Mouse (Mus musculus): ENCODE data around the gene Eno2. TPM values are rescaled to one million over a fixed set of nuclear protein-coding genes. Genes with fewer than 3 reads are reported as not detected.
A peak's percentile ranks its signal among the peaks of the same experiment; 100 is the strongest.

Gene Eno2
- total RNA-seq, 2 experiments from 2014 or later, result 1,064 to 1,067 TPM

- intact Hi-C loops (cut with DNase I), result no loop called here
- Histone ChIP-seq H3K27ac (no peak overlapping the region), H3K4me3 (no peak overlapping the region)
- DNase-seq (ENCODE audit: extremely low spot score in 1 of 2, low spot score in 2 of 2), result no peak
- no peak for TF ChIP-seq CTCF (IDR thresholded peaks at IDR 0.05)
Measured at GRCm38 (mm10) chr6:124717968-124718367, 51.5 kb downstream of the Eno2 start.

GRCm38 (mm10) chr6:124716864-124717490 is 52.5 kb downstream of the Eno2 start:
- Histone ChIP-seq H3K27ac (no peak overlapping the region), H3K4me3 (no peak overlapping the region)
- no peak for DNase-seq (ENCODE audit: extremely low spot score in 1 of 2, low spot score in 2 of 2)
- peak; percentile 51 for TF ChIP-seq CTCF (IDR thresholded peaks at IDR 0.05)
- intact Hi-C loops (cut with DNase I), result no loop called here

DNA sequence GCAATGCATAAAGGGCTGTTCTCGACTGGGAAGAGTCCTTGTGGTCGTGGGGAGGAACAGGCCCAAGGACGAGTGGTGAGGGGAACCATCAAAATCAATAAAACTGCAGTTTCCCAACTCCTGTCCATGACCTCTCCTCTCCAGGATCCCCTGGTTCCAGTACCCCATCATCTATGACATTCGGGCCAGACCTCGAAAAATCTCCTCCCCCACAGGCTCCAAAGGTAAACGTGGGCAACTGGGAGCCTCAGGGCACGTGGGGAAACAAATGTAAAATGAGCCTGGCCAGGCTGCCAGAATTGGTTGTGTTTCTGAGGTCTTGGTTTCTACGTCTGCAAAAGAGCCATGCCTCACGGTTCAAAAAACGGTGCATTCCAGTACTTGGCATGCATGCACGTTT is 56.6 kb downstream of the Eno2 start:
- no peak for TF ChIP-seq CTCF (IDR thresholded peaks at IDR 0.05)
- intact Hi-C loops (cut with DNase I), result loop anchor here (1.0 kb wide), 3 partner anchors 27 to 326 kb away; partner anchors contain the start of genes Cops7a and Ing4
- no peak for DNase-seq (ENCODE audit: extremely low spot score in 1 of 2, low spot score in 2 of 2)
- H3K4me3 ChIP-seq, result peak overlapping the region; percentile 92
- peak overlapping the region; percentile 87 for H3K27ac ChIP-seq

DNA sequence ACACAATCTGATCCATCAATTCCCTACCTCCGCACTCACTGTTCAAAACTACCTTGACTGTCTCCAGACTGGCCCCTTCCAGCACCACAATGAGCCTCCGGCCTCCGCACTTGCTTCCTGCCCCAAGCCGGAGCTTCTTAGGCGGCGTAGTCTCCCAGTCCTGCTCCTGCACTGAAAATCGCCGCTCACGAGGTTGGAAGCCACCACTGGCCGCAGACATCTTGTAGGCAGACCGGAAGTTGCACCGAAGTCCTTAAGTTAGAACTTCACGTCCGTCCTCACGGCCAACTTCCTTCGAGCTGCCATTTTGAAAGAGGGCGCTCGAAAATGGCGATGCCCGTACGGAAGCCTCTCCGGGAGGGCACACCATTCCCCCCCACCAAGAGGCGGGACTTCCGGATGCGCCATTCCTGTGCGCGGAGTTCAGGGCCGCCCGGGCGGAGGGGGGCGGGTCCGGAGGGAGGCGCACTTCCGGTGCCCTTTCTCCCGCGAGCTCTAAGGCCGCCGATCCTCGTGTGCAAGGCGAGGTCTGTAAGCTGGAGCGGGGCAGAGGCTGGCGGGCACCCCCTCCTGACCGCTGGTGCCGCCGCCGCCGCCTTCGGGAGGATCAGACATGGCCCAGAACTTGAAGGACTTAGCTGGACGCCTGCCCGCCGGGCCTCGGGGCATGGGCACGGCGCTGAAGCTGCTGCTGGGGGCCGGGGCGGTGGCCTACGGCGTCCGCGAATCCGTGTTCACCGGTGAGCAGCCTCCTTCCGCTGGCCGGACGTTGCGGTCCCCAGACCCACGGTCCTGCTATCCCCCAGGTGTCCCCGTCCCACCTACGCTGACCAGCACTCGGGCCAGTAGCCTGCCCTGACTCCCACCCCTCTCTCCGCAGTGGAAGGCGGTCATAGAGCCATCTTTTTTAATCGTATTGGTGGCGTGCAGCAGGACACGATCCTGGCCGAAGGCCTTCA is 57.4 kb downstream of the Eno2 start, which contains the start of the genes Emg1 and Phb2:
TSS of gene Emg1 (minus strand) at position 355 of the 959 bp plus-strand sequence.
TSS of gene Phb2 (plus strand) at position 513 of the 959 bp plus-strand sequence.
- DNase-seq (ENCODE audit: extremely low spot score in 1 of 2, low spot score in 2 of 2), result peak; percentile 98
- peak within 1 kb of the TSS; percentile 92 for H3K4me3 ChIP-seq
- no peak; the same call in 1 of the 2 replicates for TF ChIP-seq CTCF (IDR thresholded peaks at IDR 0.05)
- intact Hi-C loops (cut with DNase I), result loop anchor here (1.0 kb wide), 3 partner anchors 28 to 327 kb away; partner anchors contain the start of genes Cops7a and Ing4
- peak within 1 kb of the TSS; percentile 87 for H3K27ac ChIP-seq

Small RNAs within 50 kb of the gene (microRNA-seq; reads per million reads assigned to microRNA genes)
- 1.7 to 3.4 reads per million in 2 experiments for gene Mir141
- 19.4 to 22.2 reads per million in 2 experiments for gene Mir200c

Other genes with a start within 250 kb of the Eno2 start
- gene C1s1, start 227.3 kb downstream of the Eno2 start, total RNA-seq (2021), result 1 to 10 TPM; 1.2 to 1.5 TPM
- under 1 TPM; 0.14 to 0.20 TPM for gene C1rb, start 199.4 kb downstream of the Eno2 start, total RNA-seq (2021)
- under 1 TPM; 0.23 to 0.36 TPM for gene C1s2, start 133.6 kb downstream of the Eno2 start, total RNA-seq (2021)
- gene Lpcat3, start 106.6 kb downstream of the Eno2 start, total RNA-seq (2021), result 10 to 100 TPM; 20.5 to 21.5 TPM
- 10 to 100 TPM; 47.4 to 50.9 TPM for gene Emg1, start 57.5 kb downstream of the Eno2 start, total RNA-seq (2021)
- 100 to 1,000 TPM; 115 to 120 TPM for gene Phb2, start 57.3 kb downstream of the Eno2 start, total RNA-seq (2021)
- 1 to 10 TPM; 3.3 to 4.0 TPM for gene Ptpn6, start 31.0 kb downstream of the Eno2 start, total RNA-seq (2021)
- gene Grcc10, start 28.3 kb downstream of the Eno2 start, total RNA-seq (2021), result 100 to 1,000 TPM; 298 to 309 TPM
- gene Gm45234, start 13.7 kb downstream of the Eno2 start, total RNA-seq (2021), result not detected
- 100 to 1,000 TPM; 170 to 181 TPM for gene Atn1, start 13.1 kb downstream of the Eno2 start, total RNA-seq (2021)
- 1 to 10 TPM; 1.6 to 1.9 TPM for gene Lrrc23, start 10.1 kb upstream of the Eno2 start, total RNA-seq (2021)
- 1 to 10 TPM; 4.4 to 5.4 TPM for gene Spsb2, start 39.0 kb upstream of the Eno2 start, total RNA-seq (2021)
- 100 to 1,000 TPM; 734 to 769 TPM for gene Tpi1, start 44.6 kb upstream of the Eno2 start, total RNA-seq (2021)
- 100 to 1,000 TPM; 184 to 190 TPM for gene Usp5, start 59.8 kb upstream of the Eno2 start, total RNA-seq (2021)
- under 1 TPM; 0.63 to 0.66 TPM for gene Cdca3, start 59.9 kb upstream of the Eno2 start, total RNA-seq (2021)
- not detected for gene Gnb3, start 70.6 kb upstream of the Eno2 start, total RNA-seq (2021)
- gene P3h3, start 88.1 kb upstream of the Eno2 start, total RNA-seq (2021), result 10 to 100 TPM; 29.1 to 33.1 TPM
- 100 to 1,000 TPM; 231 to 248 TPM for gene Gpr162, start 94.3 kb upstream of the Eno2 start, total RNA-seq (2021)
- 1 to 10 TPM; 2.0 to 4.6 TPM for gene Cd4, start 118.5 kb upstream of the Eno2 start, total RNA-seq (2021)
- 1 to 10 TPM; 2.1 to 3.1 TPM for gene Lag3, start 142.0 kb upstream of the Eno2 start, total RNA-seq (2021)
- 100 to 1,000 TPM; 845 to 926 TPM for gene Ptms, start 150.4 kb upstream of the Eno2 start, total RNA-seq (2021)
- gene Mlf2, start 161.7 kb upstream of the Eno2 start, total RNA-seq (2021), result 100 to 1,000 TPM; 617 to 624 TPM
- 100 to 1,000 TPM; 148 to 156 TPM for gene Cops7a, start 195.9 kb upstream of the Eno2 start, total RNA-seq (2021)
- gene Pianp, start 227.0 kb upstream of the Eno2 start, total RNA-seq (2021), result 100 to 1,000 TPM; 176 to 191 TPM
- gene Zfp384, start 239.5 kb upstream of the Eno2 start, total RNA-seq (2021), result 10 to 100 TPM; 48.2 to 50.6 TPM